Mouse (Mus musculus) adrenal gland (tissue): ENCODE measurements around the gene Farp2.

Source experiments
- intact Hi-C: fragments of 180-260 bp; cut with DNase I; formaldehyde crosslinking; loops from one replicate; pipeline ENCODE4 v1.15.1; 2025

Gene Farp2

GRCm38 (mm10) chr1:93547286-93547685, 35.4 kb downstream of the Farp2 start:
- intact Hi-C loops, result no loop called here

GRCm38 (mm10) chr1:93551427-93551826, 39.5 kb downstream of the Farp2 start:
- intact Hi-C loops, result no loop called here

GRCm38 (mm10) chr1:93563224-93563623, 51.3 kb downstream of the Farp2 start:
- intact Hi-C loops, result no loop called here

- intact Hi-C loops, result no loop called here
Measured at GRCm38 (mm10) chr1:93563649-93564048, 51.8 kb downstream of the Farp2 start.

- intact Hi-C loops, result no loop called here
Measured at GRCm38 (mm10) chr1:93564781-93565180, 52.9 kb downstream of the Farp2 start.

GRCm38 (mm10) chr1:93567013-93567412, 55.1 kb downstream of the Farp2 start:
- intact Hi-C loops, result no loop called here

GRCm38 (mm10) chr1:93567717-93568497, 56.0 kb downstream of the Farp2 start:
- intact Hi-C loops, result no loop called here

GRCm38 (mm10) chr1:93577066-93577465, 65.2 kb downstream of the Farp2 start:
- intact Hi-C loops, result no loop called here

- intact Hi-C loops, result no loop called here
Measured at GRCm38 (mm10) chr1:93577861-93578260, 66.0 kb downstream of the Farp2 start.

GRCm38 (mm10) chr1:93581545-93581944, 69.7 kb downstream of the Farp2 start:
- intact Hi-C loops, result no loop called here

- intact Hi-C loops, result no loop called here
Measured at GRCm38 (mm10) chr1:93588346-93588745, 76.5 kb downstream of the Farp2 start.

GRCm38 (mm10) chr1:93593960-93594359, 82.1 kb downstream of the Farp2 start:
- intact Hi-C loops, result no loop called here

- intact Hi-C loops, result no loop called here
Measured at GRCm38 (mm10) chr1:93595916-93596315, 84.0 kb downstream of the Farp2 start.

GRCm38 (mm10) chr1:93602911-93603310, 91.0 kb downstream of the Farp2 start:
- intact Hi-C loops, result no loop called here

- intact Hi-C loops, result no loop called here
Measured at GRCm38 (mm10) chr1:93603921-93604320, 92.0 kb downstream of the Farp2 start.

- intact Hi-C loops, result no loop called here
Measured at GRCm38 (mm10) chr1:93607090-93608083, 95.5 kb downstream of the Farp2 start.

- intact Hi-C loops, result no loop called here
Measured at GRCm38 (mm10) chr1:93608696-93609245, 96.9 kb downstream of the Farp2 start.

- intact Hi-C loops, result no loop called here
Measured at GRCm38 (mm10) chr1:93609762-93610161, 97.9 kb downstream of the Farp2 start.

- intact Hi-C loops, result no loop called here
Measured at GRCm38 (mm10) chr1:93618059-93618748, 106.3 kb downstream of the Farp2 start.

- intact Hi-C loops, result no loop called here
Measured at GRCm38 (mm10) chr1:93618948-93619347, 107.1 kb downstream of the Farp2 start.

GRCm38 (mm10) chr1:93624502-93624901, 112.6 kb downstream of the Farp2 start:
- intact Hi-C loops, result no loop called here
